Mouse (Mus musculus): ENCODE data around the gene Map4k3.
"Not testable (repeated sequence)": the region's sequence is repeated elsewhere in the genome, so short reads cannot be mapped to it uniquely, and the experiment has no call there.

Gene Map4k3

DNA sequence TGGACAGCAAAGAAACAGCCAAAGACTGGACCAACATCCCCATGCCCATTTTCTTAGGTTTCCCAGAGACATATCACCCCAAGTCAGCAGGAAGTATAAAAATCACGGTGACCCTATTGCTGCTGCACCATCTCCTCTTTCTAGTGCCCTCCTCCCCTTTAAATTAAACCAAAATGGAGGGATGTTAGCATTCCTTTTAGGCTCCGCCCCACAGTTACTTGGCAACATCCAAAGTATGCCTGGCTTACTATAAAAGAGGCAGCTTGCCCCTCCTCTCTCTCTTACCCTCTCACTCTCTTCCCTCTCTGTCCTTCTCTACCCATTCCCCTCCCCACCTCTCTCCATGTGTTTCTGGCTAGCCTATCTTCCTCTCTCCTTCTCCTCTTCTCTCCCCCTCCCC lies 159.8 kb downstream of the Map4k3 start:
- DNase-seq (ENCODE audit: low read depth) = no peak

- peak; percentile 92 for DNase-seq (ENCODE audit: low read depth)
Observed at GRCm38 (mm10) chr17:80564611-80564924, 163.7 kb downstream of the Map4k3 start.

DNA sequence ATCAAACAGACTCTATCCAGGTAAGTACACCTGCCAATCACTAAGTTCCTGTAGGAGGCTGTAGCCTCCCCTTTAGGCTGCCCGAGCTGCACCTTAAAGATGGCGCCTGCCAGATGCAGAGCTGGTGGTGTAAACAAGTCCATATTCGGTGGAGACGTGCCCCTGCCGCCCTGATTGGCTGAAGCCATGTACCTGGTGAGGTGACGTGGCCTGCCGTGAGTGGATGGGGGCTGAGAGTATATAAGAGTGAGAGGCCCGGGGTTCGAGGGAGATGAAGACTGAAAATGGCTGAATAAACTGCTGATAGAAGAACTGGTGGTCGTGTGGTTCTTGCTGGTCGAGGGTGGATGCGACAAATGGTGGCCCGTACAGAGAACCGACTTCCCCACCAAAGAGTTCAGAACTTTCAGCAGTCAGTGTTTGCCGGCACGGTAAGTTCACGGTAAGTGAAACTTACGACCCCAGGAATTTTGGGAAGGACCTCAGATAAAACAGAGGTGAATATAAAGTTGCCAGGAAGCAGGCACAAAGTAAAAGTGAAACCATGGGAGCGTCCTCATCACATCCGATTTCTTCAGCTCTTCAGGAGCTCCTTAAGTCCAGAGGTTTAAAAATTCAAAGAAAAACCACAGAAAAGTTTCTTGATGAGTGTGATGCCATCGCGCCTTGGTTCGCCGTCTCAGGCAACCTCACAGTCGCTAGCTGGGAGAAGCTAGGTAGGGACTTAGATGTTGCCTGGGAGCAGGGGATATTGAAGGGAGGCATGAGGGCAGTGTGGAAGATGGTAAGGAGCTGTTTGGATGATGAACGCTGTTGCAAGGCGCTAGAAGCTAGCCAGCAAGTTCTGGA lies 164.3 kb downstream of the Map4k3 start:
- DNase-seq (ENCODE audit: low read depth) = peak; percentile 89

- no peak for DNase-seq (ENCODE audit: low read depth)
Observed at GRCm38 (mm10) chr17:80562792-80563191, 165.5 kb downstream of the Map4k3 start.

- peak; percentile 93 for DNase-seq (ENCODE audit: low read depth)
Observed at GRCm38 (mm10) chr17:80560669-80561401, 167.4 kb downstream of the Map4k3 start.

DNA sequence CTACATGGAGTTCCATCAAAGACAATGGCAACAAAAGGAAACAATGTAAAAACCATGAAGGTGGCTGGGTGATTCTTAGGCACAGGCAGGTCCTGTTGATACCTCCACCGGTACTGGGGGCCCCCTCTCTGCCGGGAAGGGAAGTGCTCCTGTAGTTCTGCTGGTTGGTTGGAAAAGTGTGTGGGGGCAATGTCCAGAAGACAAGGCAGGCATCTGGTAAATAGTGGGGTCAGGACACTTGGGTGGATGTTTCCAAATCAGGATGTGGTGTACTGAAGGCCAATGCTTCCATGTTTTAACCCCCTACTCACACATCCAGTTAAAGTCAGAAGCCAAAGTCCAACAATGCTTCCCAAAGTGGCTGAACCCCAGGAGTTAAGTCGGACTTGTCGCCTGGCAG lies 168.5 kb downstream of the Map4k3 start:
- DNase-seq (ENCODE audit: low read depth) = peak; percentile 46

DNA sequence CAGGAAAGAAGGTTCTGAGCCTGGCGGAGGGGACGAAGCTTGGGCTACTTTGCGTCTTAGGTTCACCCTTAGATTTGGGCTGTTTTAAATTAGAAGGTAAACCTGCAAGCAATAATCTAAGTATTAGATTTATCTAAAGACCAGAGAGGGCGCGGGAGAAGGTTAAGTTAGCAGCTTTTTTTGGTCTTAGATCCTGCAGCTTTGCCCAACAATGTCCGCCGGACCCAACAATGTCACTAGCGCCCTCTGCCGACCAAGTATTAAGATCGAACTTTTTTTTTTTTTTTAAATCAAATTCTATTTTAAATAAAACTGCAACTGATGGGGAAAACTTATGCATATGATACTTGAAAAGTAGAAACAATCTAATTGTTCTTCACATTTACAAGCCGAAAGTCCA lies 169.2 kb downstream of the Map4k3 start:
- peak; percentile 84 for DNase-seq (ENCODE audit: low read depth)

DNA sequence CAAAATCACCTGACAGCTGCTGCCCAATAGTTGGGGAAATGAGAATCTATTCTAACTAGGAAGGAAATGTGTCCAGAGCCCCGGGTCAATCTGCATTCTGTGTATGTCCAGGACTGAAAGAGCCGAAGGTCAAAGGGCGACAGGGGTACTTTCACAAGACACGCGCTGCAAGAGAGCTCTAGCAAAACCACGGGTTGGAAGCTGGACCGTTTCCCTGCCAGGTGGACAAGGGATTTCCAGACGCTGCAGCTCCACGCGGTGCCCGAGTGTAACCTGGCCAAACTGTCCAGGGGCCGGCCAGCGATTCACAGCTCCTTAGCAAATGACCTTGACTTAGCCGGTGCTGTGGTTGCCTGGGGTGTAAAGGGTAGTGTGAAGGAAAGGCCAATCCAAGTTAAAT lies 169.7 kb downstream of the Map4k3 start:
- no peak for DNase-seq (ENCODE audit: low read depth)

- no peak for DNase-seq (ENCODE audit: low read depth)
Observed at GRCm38 (mm10) chr17:80557461-80557860, 170.8 kb downstream of the Map4k3 start.

GRCm38 (mm10) chr17:80553318-80554270 lies 174.7 kb downstream of the Map4k3 start:
- DNase-seq (ENCODE audit: low read depth) = peak; percentile 89

DNA sequence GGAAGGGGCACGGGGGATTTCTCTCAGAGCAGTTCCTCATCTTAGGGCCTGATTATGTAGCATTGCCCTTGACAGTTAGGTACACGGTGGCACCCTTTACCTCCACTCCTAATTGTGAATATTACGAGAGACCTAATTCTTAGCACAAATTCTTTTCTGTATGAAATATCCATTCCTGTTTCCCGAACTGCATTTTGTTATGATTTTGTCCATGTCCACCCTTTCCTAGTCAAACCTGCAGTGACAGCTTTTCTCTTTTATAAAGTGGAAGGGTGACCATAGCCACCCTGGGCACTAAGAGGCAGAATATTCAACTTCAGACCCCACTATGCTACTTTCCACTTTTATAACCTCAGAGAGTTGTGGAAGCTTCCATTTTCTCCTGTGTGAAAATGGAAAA lies 175.6 kb downstream of the Map4k3 start:
- no peak for DNase-seq (ENCODE audit: low read depth)

DNA sequence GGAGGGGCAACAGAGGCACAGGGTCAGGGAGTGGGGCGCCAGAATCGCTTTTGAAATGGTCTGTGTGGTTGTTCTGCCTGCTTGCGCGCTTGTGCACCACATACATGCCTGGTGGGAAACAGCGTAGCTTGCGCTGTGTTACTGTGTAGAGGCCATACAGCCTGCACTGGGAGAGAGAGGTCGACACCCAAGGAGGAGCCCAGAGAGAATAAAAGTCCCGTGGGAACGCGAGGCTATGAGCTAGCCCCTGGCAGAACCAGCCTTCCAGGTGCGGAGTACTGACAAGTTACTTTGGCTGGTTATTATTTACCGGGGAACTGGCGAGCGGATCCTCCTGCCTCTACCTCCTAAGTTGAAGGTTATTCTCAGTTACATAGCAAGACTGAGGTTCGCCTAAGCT lies 177.3 kb downstream of the Map4k3 start:
- DNase-seq (ENCODE audit: low read depth) = no peak

DNA sequence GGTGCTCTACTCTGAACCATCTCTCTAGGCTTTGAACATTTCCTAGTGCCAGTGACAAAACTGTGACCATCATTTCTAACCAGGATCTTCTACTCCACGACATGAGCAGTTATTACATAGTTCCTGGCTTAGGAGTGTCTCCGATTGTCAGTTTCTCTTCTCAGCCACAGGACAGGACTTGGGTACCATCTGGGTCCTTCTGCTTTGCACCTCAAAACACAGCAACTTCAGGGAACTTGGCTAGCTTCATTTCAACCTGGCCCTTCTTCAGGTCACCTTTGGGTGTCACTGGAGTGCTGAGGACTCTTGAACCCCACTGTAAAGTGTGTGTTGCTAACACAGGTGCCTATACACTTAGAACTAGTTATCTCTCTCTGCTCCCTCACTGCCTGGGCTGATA lies 181.4 kb downstream of the Map4k3 start:
- no peak for DNase-seq (ENCODE audit: low read depth)

DNA sequence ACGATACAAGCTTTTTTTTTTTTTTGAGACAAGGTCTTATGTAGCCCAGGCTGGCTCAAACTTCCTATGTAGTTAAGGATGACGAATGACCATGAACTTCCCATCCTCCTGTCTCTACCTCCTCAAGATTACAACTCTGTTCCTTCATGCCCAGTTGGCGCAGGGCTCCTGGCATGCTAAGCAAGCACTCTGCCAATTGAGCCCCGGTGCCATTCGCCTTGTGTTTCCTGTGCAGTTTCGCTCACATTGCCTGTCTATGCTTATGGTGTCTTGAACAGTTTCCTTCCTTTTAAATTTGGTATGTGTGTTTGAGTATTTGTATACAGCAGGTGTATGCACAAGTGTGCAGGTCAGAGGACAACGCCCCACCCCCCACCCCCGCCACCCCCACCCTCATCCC lies 182.1 kb downstream of the Map4k3 start:
- no peak for DNase-seq (ENCODE audit: low read depth)

DNA sequence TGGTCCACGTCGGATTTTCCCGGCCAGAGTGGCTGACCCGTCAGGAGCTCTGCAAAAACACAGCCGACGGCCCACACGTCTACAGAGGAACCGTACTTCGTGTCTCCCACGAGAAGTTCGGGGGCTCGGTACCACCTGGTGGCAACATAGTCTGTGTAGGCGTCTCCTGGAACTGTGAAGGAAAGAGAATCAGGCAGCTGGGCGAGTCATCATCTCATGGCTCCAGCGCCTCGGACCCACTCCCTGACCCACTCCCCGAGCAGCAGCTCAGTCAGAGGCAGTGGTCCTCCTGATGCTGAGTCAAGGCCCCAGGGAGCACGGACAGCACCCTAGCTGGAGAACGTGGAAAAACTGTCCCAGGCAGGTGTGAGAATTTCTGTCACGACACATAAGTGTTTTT lies 184.6 kb downstream of the Map4k3 start:
- DNase-seq (ENCODE audit: low read depth) = no peak

DNA sequence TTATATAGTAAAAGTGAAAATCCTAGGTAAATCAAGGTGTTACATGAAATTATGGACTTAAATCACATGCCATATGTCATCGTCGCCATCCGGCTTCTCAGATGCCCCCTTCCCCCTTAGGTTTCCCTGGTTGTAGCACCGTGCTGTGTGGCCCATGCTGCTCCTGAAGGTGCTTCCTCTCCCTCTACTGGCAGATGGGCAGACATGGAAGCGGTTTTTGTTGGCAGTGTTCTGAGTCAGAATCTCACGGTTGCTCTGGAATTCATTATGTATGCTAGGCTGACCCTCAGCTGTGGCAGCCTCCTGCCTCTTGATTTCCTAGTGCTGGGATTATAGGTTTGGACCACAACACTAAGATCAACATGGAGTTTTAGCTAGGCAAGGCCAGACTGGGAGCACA lies 191.1 kb downstream of the Map4k3 start:
- DNase-seq (ENCODE audit: low read depth) = no peak

GRCm38 (mm10) chr17:80535633-80536032 lies 192.7 kb downstream of the Map4k3 start:
- DNase-seq (ENCODE audit: low read depth) = no peak

GRCm38 (mm10) chr17:80531351-80531750 lies 196.9 kb downstream of the Map4k3 start:
- not testable (repeated sequence) for DNase-seq (ENCODE audit: low read depth)
